Mouse (Mus musculus) G1E (cell line): Measurements from ENCODE around the gene Fst. TPM values are rescaled to one million over a fixed set of nuclear protein-coding genes. Genes with fewer than 3 reads are reported as not detected.

ENCODE experiments used
- ATAC-seq: 2 replicates; pipeline ENCODE4 v1.8.0; 2016; ENCODE audit warnings: mild to moderate bottlenecking; ENCODE audit not compliant: insufficient number of reproducible peaks, poor library complexity, low FRiP score, severe bottlenecking; ENCODE audit errors: extremely low read depth
- DNase-seq: peaks from one replicate; pipeline ENCODE4 v3.0.0; 2012; ENCODE audit warnings: low spot score
- H3K27me3 ChIP-seq: 2 replicates; pipeline ENCODE4 v1.6.1; 2012; ENCODE audit warnings: mild to moderate bottlenecking, low read length, inconsistent platforms; ENCODE audit not compliant: insufficient read depth
- H3K36me3 ChIP-seq: replicated peaks from 2 replicates; pipeline ENCODE3; 2012; ENCODE audit warnings: mild to moderate bottlenecking, inconsistent platforms
- H3K4me1 ChIP-seq: 2 replicates; pipeline ENCODE4 v1.6.1; 2012; ENCODE audit warnings: low read depth, low read length, inconsistent platforms, mixed read lengths; ENCODE audit not compliant: insufficient read depth
- H3K4me3 ChIP-seq: 2 replicates; pipeline ENCODE4 v1.5.1; 2012; ENCODE audit warnings: low read depth, mild to moderate bottlenecking, inconsistent platforms, low read length, moderate library complexity, mixed read lengths
- H3K9me3 ChIP-seq: replicated peaks from 2 replicates; pipeline ENCODE4 v1.6.1; 2012; ENCODE audit warnings: inconsistent platforms
- CTCF ChIP-seq: IDR thresholded peaks from 2 replicates; pipeline ENCODE4 v1.5.1; 2012; ENCODE audit warnings: low read depth, low read length, inconsistent platforms, mixed read lengths
- GATA1 ChIP-seq: IDR thresholded peaks from 2 replicates; pipeline ENCODE4 v1.6.1; 2012; ENCODE audit warnings: borderline replicate concordance, low read length, inconsistent platforms, mixed read lengths
- GATA2 ChIP-seq: IDR thresholded peaks from 2 replicates; pipeline ENCODE4 v1.6.1; 2012; ENCODE audit warnings: low read depth, low read length, inconsistent platforms, borderline replicate concordance
- POLR2AphosphoS5 ChIP-seq: IDR thresholded peaks from 2 replicates; pipeline ENCODE4 v1.6.1; 2012; ENCODE audit warnings: low read depth, low read length, inconsistent platforms; ENCODE audit not compliant: insufficient replicate concordance
- TAL1 ChIP-seq: conservative IDR thresholded peaks from 2 replicates; pipeline ENCODE4 v1.6.1; 2012; ENCODE audit warnings: low read depth, low read length, inconsistent platforms, mixed read lengths
- polyA plus RNA-seq: library from polyadenylated mRNA; stranded (reverse); fragments of >175 nt; gene quantifications from 2 replicates; pipeline ENCODE4 v1.2.3, GENCODE M21; 2012
- total RNA-seq, 2 experiments: library from RNA; stranded (forward) in 1 of 2; stranded (reverse) in 1 of 2; fragments of 200-1000 nt in 1 of 2; fragments of >200 nt in 1 of 2; fragmentation: Nextera tagmentation in 1 of 2; gene quantifications; 2 replicates each; pipeline ENCODE4 v1.2.3; 2014 to 2017

The Fst gene
- total and polyA plus RNA-seq, 3 experiments = 0.11 TPM; not detected in 2

DNA sequence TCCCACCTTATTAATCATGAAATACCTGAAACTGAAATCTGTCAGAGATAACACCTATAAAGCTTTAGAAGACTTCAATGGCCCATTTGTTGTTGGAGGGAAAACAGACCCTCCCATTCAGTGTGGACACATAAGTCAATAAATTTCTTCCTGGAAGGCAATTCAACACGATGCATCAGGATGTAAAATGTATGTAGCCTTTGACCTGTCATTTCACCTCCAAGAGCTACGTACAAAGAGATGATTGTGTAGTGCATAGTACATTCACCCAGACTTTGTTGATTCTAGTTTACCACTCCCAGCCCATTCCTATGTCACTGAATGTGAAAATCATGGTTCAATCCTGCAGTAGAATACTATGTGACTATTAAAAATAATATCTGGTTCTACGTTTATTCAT lies 39.4 kb downstream of the Fst start:
- DNase-seq (no peak), ATAC-seq (no peak)
- Histone ChIP-seq H3K4me1 (no peaks in the 10 kb centered on the region), H3K36me3 (no peaks in the 10 kb centered on the region), H3K27me3 (peaks cover 20% of the 10 kb centered on the region), H3K9me3 (no peaks in the 10 kb centered on the region), H3K4me3 (no peak overlapping the region)
- TF ChIP-seq CTCF (no peak), GATA1 (no peak), GATA2 (no peak), TAL1 (no peak), POLR2AphosphoS5 (no peak)

DNA sequence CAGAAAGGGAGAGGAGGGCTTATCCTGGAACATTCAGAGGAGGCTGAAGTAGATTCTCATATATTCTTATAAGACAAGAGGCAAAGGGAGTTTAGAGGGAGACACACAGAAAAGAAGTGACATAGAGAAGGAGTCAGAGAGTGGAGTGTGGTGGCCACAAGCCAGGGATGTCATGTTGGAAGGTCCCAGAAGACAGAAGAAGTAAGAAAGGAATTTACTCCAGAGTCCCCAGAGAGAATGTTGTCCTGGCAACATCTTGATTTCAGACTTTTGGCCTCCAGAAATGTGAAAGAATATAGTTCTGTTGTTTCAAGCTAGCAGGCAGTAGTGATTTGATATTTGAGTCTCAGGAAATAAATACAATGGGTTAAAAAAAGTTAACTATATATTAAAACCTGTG lies 46.4 kb downstream of the Fst start:
- Histone ChIP-seq H3K4me1 (peaks cover 2% of the 10 kb centered on the region; the same call in 1 of the 2 replicates), H3K36me3 (no peaks in the 10 kb centered on the region), H3K27me3 (peaks cover 16% of the 10 kb centered on the region), H3K4me3 (no peak overlapping the region), H3K9me3 (no peaks in the 10 kb centered on the region)
- TF ChIP-seq GATA1 (no peak), GATA2 (no peak), POLR2AphosphoS5 (no peak), TAL1 (no peak), CTCF (no peak)
- DNase-seq (no peak), ATAC-seq (no peak)

DNA sequence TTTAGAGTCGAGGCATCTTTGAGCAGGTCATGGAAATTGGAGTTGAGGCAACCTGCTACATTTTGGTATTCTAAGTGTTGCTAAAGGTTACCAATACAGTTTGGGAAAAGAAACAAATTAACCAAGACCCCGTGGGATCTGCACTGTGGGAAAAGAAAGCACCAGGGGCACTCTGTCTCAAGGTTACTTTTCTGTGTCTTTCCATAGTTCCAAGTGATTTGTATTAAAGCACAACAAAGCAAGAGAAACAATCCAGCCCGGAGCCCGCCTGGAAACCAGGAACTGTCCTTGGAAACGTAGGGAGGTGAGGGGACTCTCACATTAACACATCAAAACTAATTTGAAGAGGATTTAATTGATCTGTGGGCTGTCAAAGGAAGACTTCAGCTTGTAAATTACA lies 51.9 kb downstream of the Fst start:
- Histone ChIP-seq H3K4me3 (no peak overlapping the region), H3K9me3 (no peaks in the 10 kb centered on the region), H3K4me1 (peaks cover 2% of the 10 kb centered on the region; the same call in 1 of the 2 replicates), H3K36me3 (no peaks in the 10 kb centered on the region), H3K27me3 (peaks cover 23% of the 10 kb centered on the region)
- TF ChIP-seq POLR2AphosphoS5 (no peak), CTCF (no peak), GATA2 (no peak), TAL1 (no peak), GATA1 (no peak)
- no peak for ATAC-seq
- no peak for DNase-seq

DNA sequence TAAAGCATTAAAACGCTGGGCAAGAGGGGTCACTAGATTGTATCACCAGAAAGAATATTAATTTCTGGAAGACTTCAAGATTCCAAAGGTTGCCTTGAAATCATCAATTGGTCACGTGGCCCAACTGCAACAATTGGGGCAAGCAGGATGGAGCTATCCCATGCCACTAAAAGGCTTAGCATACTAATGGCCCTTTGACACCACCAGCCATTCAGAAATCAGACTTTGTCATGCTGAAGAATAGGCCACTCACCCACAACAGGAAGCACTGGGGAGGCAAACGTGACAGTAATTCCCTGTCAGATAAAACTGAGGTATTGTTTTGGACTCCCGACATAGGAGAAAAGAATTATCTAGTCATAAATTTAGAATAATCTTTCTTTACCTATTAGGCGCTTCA lies 52.3 kb downstream of the Fst start:
- ATAC-seq (no peak), DNase-seq (no peak)
- no peak for TF ChIP-seq TAL1
- no peak for TF ChIP-seq POLR2AphosphoS5
- TF ChIP-seq GATA2 = no peak
- TF ChIP-seq GATA1 = no peak
- TF ChIP-seq CTCF = no peak
- H3K36me3 ChIP-seq = no peaks in the 10 kb centered on the region
- peaks cover 2% of the 10 kb centered on the region; the same call in 1 of the 2 replicates for H3K4me1 ChIP-seq
- no peak overlapping the region for H3K4me3 ChIP-seq
- H3K27me3 ChIP-seq = peaks cover 26% of the 10 kb centered on the region
- H3K9me3 ChIP-seq = no peaks in the 10 kb centered on the region

DNA sequence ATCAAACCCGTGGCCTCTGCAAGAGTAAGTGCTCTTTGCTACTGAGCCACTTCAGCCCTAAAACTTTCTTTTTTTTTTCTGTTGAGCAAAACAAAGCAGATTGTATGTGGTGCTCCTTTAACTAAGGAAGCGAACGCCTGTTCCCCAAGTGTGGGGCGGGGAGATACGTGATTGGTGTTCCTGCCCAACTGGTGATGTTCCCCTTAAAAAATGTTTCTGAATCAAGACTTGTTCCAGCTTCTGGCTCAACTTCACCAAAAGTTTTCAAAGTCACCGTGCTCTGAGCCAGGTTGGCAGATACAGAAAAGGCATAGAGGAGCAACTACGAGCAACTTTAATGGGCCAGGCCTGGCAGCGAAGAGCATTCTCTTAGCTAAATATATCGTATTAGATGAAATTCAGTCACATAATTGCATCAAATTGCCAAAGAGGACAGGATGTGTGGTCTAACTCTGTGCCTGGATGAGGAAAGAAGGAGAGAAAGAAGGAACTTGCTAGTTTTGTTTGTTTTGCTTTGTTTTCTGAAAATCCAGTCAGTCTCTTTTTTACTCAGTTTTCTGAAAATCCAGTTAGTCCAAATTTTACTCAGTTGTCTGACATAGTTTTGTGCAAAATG lies 53.5 kb downstream of the Fst start:
- TF ChIP-seq GATA2 (no peak), CTCF (no peak), TAL1 (no peak), GATA1 (no peak), POLR2AphosphoS5 (no peak)
- Histone ChIP-seq H3K9me3 (no peaks in the 10 kb centered on the region), H3K4me1 (peaks cover 2% of the 10 kb centered on the region; the same call in 1 of the 2 replicates), H3K36me3 (no peaks in the 10 kb centered on the region), H3K27me3 (peaks cover 29% of the 10 kb centered on the region), H3K4me3 (no peak overlapping the region)
- DNase-seq = no peak
- ATAC-seq = no peak

Other genes with a start within 250 kb of the Fst start
- 40.4 and 48.8 TPM in 2 replicates for gene Ndufs4, start 70.7 kb downstream of the Fst start, total RNA-seq (2014; fragmentation: Nextera tagmentation)
- 99.9 and 152 TPM in 2 replicates for gene Ndufs4, start 70.7 kb downstream of the Fst start, total RNA-seq (2017)
- gene Ndufs4, start 70.7 kb downstream of the Fst start, polyA plus RNA-seq = 5.3 and 6.9 TPM in 2 replicates